Mouse (Mus musculus): ENCODE data around the gene Flnb. TPM values are rescaled to one million over a fixed set of nuclear protein-coding genes. Genes with fewer than 3 reads are reported as not detected.

Flnb gene
- total and polyA plus RNA-seq, 3 experiments = 29.5 to 74.0 (median 61.6) TPM

GRCm38 (mm10) chr14:7822693-7823092, 4.9 kb downstream of the Flnb start:
- Histone ChIP-seq H3K27me3 (replicated peaks) (no peaks in the 10 kb centered on the region), H3K36me3 (replicated peaks in 1 of 2; ENCODE audit: control insufficient read depth in 1 of 2, insufficient read depth in 1 of 2, low read length in 1 of 2) (peaks cover 0 to 69% of the 10 kb centered on the region in 2 experiments), H3K4me2 (ENCODE audit: insufficient read depth, low read depth, poor library complexity, severe bottlenecking) (no peak overlapping the region), H3K9me3 (replicated peaks; ENCODE audit: low read length) (no peaks in the 10 kb centered on the region), H3K4me3 (replicated peaks in 1 of 3; ENCODE audit: low read depth in 2 of 3, low read length in 2 of 3, poor library complexity in 1 of 3) (no peak overlapping the region), H3K27ac (ENCODE audit: insufficient read depth, low read depth) (no peak overlapping the region), H3K79me2 (replicated peaks; ENCODE audit: control insufficient read depth, extremely low read depth, insufficient read depth, poor library complexity, severe bottlenecking) (peaks cover 61% of the 10 kb centered on the region), H3K4me1 (ENCODE audit: control insufficient read depth in 1 of 2, insufficient read depth in 2 of 2) (peaks cover 13 to 77% of the 10 kb centered on the region in 2 experiments; a peak in 2 of 4 replicates), H3K9ac (ENCODE audit: insufficient read depth, low read depth) (no peak overlapping the region)
- in situ Hi-C loops (cut with MboI; ENCODE audit: low pct_ligation_motif_present, low pct_unique_long_range_greater_than_20kb, low sequenced_read_pairs) = loop anchor here (5.0 to 25.0 kb wide), 2 partner anchors 40 to 490 kb away; partner anchors contain the start of gene Fam107a
- TF ChIP-seq MXI1 (IDR thresholded peaks at IDR 0.05; ENCODE audit: low read depth, low read length) (no peak), NELFE (IDR thresholded peaks at IDR 0.05; ENCODE audit: low read depth, low read length) (no peak), CHD2 (IDR thresholded peaks at IDR 0.05; ENCODE audit: low read length) (no peak), MAFK (IDR thresholded peaks at IDR 0.05; ENCODE audit: insufficient replicate concordance, low read length) (no peak)
- dilution Hi-C loops (cut with MboI; ENCODE audit: extremely low pct_ligation_motif_present, extremely low pct_unique_long_range_greater_than_20kb, low sequenced_read_pairs) = no loop called here
- no peak for DNase-seq (ENCODE audit: extremely low read depth)

GRCm38 (mm10) chr14:7824651-7825268, 7.0 kb downstream of the Flnb start:
- Histone ChIP-seq H3K9me3 (replicated peaks; ENCODE audit: low read length) (peaks cover 1% of the 10 kb centered on the region), H3K9ac (ENCODE audit: insufficient read depth, low read depth) (no peak overlapping the region), H3K36me3 (replicated peaks in 1 of 2; ENCODE audit: control insufficient read depth in 1 of 2, insufficient read depth in 1 of 2, low read length in 1 of 2) (peaks cover 2 to 81% of the 10 kb centered on the region in 2 experiments), H3K4me3 (replicated peaks in 1 of 3; ENCODE audit: low read depth in 2 of 3, low read length in 2 of 3, poor library complexity in 1 of 3) (no peak overlapping the region), H3K27me3 (replicated peaks) (no peaks in the 10 kb centered on the region), H3K79me2 (replicated peaks; ENCODE audit: control insufficient read depth, extremely low read depth, insufficient read depth, poor library complexity, severe bottlenecking) (peaks cover 60% of the 10 kb centered on the region), H3K27ac (ENCODE audit: insufficient read depth, low read depth) (no peak overlapping the region), H3K4me1 (ENCODE audit: control insufficient read depth in 1 of 2, insufficient read depth in 2 of 2) (peaks cover 10 to 72% of the 10 kb centered on the region in 2 experiments; a peak in 2 of 4 replicates), H3K4me2 (ENCODE audit: insufficient read depth, low read depth, poor library complexity, severe bottlenecking) (no peak overlapping the region)
- in situ Hi-C loops (cut with MboI; ENCODE audit: low pct_ligation_motif_present, low pct_unique_long_range_greater_than_20kb, low sequenced_read_pairs) = loop anchor here (5.0 to 25.0 kb wide), 2 partner anchors 38 to 488 kb away; partner anchors contain the start of gene Fam107a
- dilution Hi-C loops (cut with MboI; ENCODE audit: extremely low pct_ligation_motif_present, extremely low pct_unique_long_range_greater_than_20kb, low sequenced_read_pairs) = no loop called here
- DNase-seq (ENCODE audit: extremely low read depth) = no peak
- TF ChIP-seq SMC3 (IDR thresholded peaks at IDR 0.05; ENCODE audit: low read depth, low read length) = no peak
- no peak for TF ChIP-seq JUN (IDR thresholded peaks at IDR 0.05; ENCODE audit: insufficient read depth, low read depth, low read length)
- no peak for TF ChIP-seq ZMIZ1 (IDR thresholded peaks at IDR 0.05; ENCODE audit: low read depth, low read length)
- TF ChIP-seq MEF2A (IDR thresholded peaks at IDR 0.05; ENCODE audit: borderline replicate concordance, low read depth, low read length) = no peak
- TF ChIP-seq ZC3H11A (IDR thresholded peaks at IDR 0.05; ENCODE audit: low read depth, low read length) = no peak
- TF ChIP-seq UBTF (IDR thresholded peaks at IDR 0.05; ENCODE audit: low read depth, low read length) = no peak
- no peak for TF ChIP-seq MYC (IDR thresholded peaks at IDR 0.05; ENCODE audit: low read depth, low read length)
- TF ChIP-seq RCOR1 (conservative IDR thresholded peaks at IDR 0.05; ENCODE audit: low read depth, low read length) = no peak
- TF ChIP-seq ZKSCAN1 (IDR thresholded peaks at IDR 0.05; ENCODE audit: borderline replicate concordance, low read depth, low read length) = no peak
- TF ChIP-seq CHD2 (IDR thresholded peaks at IDR 0.05; ENCODE audit: low read length) = no peak
- TF ChIP-seq HCFC1 (IDR thresholded peaks at IDR 0.05; ENCODE audit: low read depth, low read length) = no peak
- no peak for TF ChIP-seq ETS1 (conservative IDR thresholded peaks at IDR 0.05; ENCODE audit: low read depth, low read length)
- TF ChIP-seq ZNF384 (IDR thresholded peaks at IDR 0.05; ENCODE audit: low read depth, low read length) = no peak
- TF ChIP-seq MXI1 (IDR thresholded peaks at IDR 0.05; ENCODE audit: low read depth, low read length) = no peak
- no peak for TF ChIP-seq TCF12 (IDR thresholded peaks at IDR 0.05; ENCODE audit: low read depth, low read length)
- TF ChIP-seq KAT2A (IDR thresholded peaks at IDR 0.05; ENCODE audit: insufficient replicate concordance, low read length) = no peak
